Mouse (Mus musculus) heart, embryonic 14.5 days (tissue): ENCODE data around the gene Ftsj1. TPM values are rescaled to one million over a fixed set of nuclear protein-coding genes. Genes with fewer than 3 reads are reported as not detected.

ENCODE experiments used
- ATAC-seq: fragments of 200-750 bp; cut with Nextera tagmentation; 2 replicates; pipeline ENCODE4 v1.8.0; 2017; ENCODE audit warnings: low read depth, moderate TSS enrichment; ENCODE audit not compliant: insufficient number of reproducible peaks, insufficient read depth, low FRiP score
- H3K27ac ChIP-seq, 2 experiments: fragments of 200-500 bp in 1 of 2; fragments of 300-500 bp in 1 of 2; sonication (generic) in 1 of 2; replicated peaks in 1 of 2; 2 replicates each; pipeline ENCODE4 v1.5.1; 2012 to 2014; ENCODE audit warnings: low read depth in 2 of 2, low read length in 2 of 2, control low read depth in 1 of 2, mild to moderate bottlenecking in 1 of 2, mixed read lengths in 1 of 2; ENCODE audit not compliant: control insufficient read depth in 1 of 2, insufficient read depth in 1 of 2
- H3K27me3 ChIP-seq: fragments of 300-500 bp; sonication (generic); 2 replicates; pipeline ENCODE4 v1.6.1; 2014; ENCODE audit warnings: mild to moderate bottlenecking, low read length, control low read depth; ENCODE audit not compliant: control insufficient read depth, insufficient read depth
- H3K36me3 ChIP-seq: fragments of 300-500 bp; sonication (generic); 2 replicates; pipeline ENCODE4 v1.6.1; 2014; ENCODE audit warnings: mild to moderate bottlenecking, control low read depth, low read length, mixed read lengths; ENCODE audit not compliant: control insufficient read depth, insufficient read depth
- H3K4me1 ChIP-seq, 2 experiments: fragments of 200-500 bp in 1 of 2; fragments of 300-500 bp in 1 of 2; sonication (generic) in 1 of 2; 2 replicates each; pipeline ENCODE4 v1.6.1; 2012 to 2014; ENCODE audit warnings: low read length in 2 of 2, control low read depth in 1 of 2, mixed read lengths in 1 of 2; ENCODE audit not compliant: control insufficient read depth in 2 of 2, insufficient read depth in 2 of 2
- H3K4me2 ChIP-seq: fragments of 300-500 bp; sonication (generic); 2 replicates; pipeline ENCODE4 v1.6.1; 2014; ENCODE audit warnings: mild to moderate bottlenecking, low read length
- H3K4me3 ChIP-seq, 2 experiments: fragments of 200-500 bp in 1 of 2; fragments of 300-500 bp in 1 of 2; sonication (generic) in 1 of 2; 2 replicates each; pipeline ENCODE4 v1.5.1; 2012 to 2014; ENCODE audit warnings: low read length in 2 of 2, mild to moderate bottlenecking in 2 of 2, control low read depth in 1 of 2, low read depth in 1 of 2, moderate library complexity in 1 of 2; ENCODE audit not compliant: control insufficient read depth in 1 of 2, insufficient read depth in 1 of 2
- H3K9ac ChIP-seq: fragments of 300-500 bp; sonication (generic); 2 replicates; pipeline ENCODE4 v1.6.1; 2014; ENCODE audit warnings: mild to moderate bottlenecking, low read length
- H3K9me3 ChIP-seq: fragments of 300-500 bp; sonication (generic); 2 replicates; pipeline ENCODE4 v1.6.1; 2016; ENCODE audit warnings: low read length, control low read depth; ENCODE audit not compliant: control insufficient read depth
- whole genome bisulfite sequencing: fragments of 180-500 bp; shearing (Covaris S2); extraction: QIAGEN DNeasy Blood & Tissue Kit; methylation state at CpG from one replicate; pipeline ENCODE4 v1.1.7; 2014; 5-methylcytosine and 5-hydroxymethylcytosine counted together
- polyA plus RNA-seq: library from polyadenylated mRNA; unstranded; fragments of >200 nt; fragmentation: Nextera tagmentation; extraction: Ambion mirVana; gene quantifications from 2 replicates; pipeline ENCODE4 v1.2.1, GENCODE M21; 2014

Ftsj1 gene
- polyA plus RNA-seq, 1 experiment from 2014 or later: 25.4 TPM

GRCm38 (mm10) chrX:8259478-8259877 is 7.3 kb upstream of the Ftsj1 start:
- ATAC-seq: no peak
- Histone ChIP-seq H3K4me1 (no peaks in the 10 kb centered on the region), H3K36me3 (no peaks in the 10 kb centered on the region), H3K9me3 (no peaks in the 10 kb centered on the region), H3K9ac (no peak overlapping the region), H3K4me2 (no peak overlapping the region), H3K27ac (no peak overlapping the region), H3K27me3 (no peaks in the 10 kb centered on the region), H3K4me3 (no peak overlapping the region)
- 84% methylated on average over 12 of the region's 12 CpGs for WGBS

GRCm38 (mm10) chrX:8255807-8256206 is 3.6 kb upstream of the Ftsj1 start:
- no peak for ATAC-seq
- H3K9me3 ChIP-seq: no peaks in the 10 kb centered on the region
- H3K27me3 ChIP-seq: no peaks in the 10 kb centered on the region
- 54% methylated on average over 4 of the region's 6 CpGs for WGBS
- no peaks in the 10 kb centered on the region for H3K36me3 ChIP-seq
- no peak overlapping the region for H3K4me3 ChIP-seq
- H3K9ac ChIP-seq: no peak overlapping the region
- H3K4me2 ChIP-seq: no peak overlapping the region
- peaks cover 0 to 6% of the 10 kb centered on the region in 2 experiments; a peak in 1 of 4 replicates for H3K4me1 ChIP-seq
- no peak overlapping the region for H3K27ac ChIP-seq

- H3K27ac ChIP-seq: no peak overlapping the region
- 0 out of 2 replicates have a peak, but pooled peaks cover 5% of the 10 kb centered on the region for H3K36me3 ChIP-seq
- H3K9ac ChIP-seq: no peak overlapping the region
- no peaks in the 10 kb centered on the region for H3K9me3 ChIP-seq
- no peak for ATAC-seq
- no peak overlapping the region for H3K4me3 ChIP-seq
- peaks cover 0 to 6% of the 10 kb centered on the region in 2 experiments; a peak in 1 of 4 replicates for H3K4me1 ChIP-seq
- H3K27me3 ChIP-seq: no peaks in the 10 kb centered on the region
- no peak overlapping the region for H3K4me2 ChIP-seq
- WGBS: 76% methylated on average over 2 of the region's 2 CpGs
These were observed 1.5 kb upstream of the Ftsj1 start for GRCm38 (mm10) chrX:8253711-8254110.

GRCm38 (mm10) chrX:8251789-8252333 is 345 bp downstream of the Ftsj1 start:
- Histone ChIP-seq H3K27ac (peak overlapping the region in 1 of 2 experiments; percentile 50; a peak in 1 of 4 replicates), H3K4me3 (peak overlapping the region; percentile 59 to 72), H3K4me1 (peaks cover 0 to 6% of the 10 kb centered on the region in 2 experiments; a peak in 1 of 4 replicates), H3K4me2 (peak overlapping the region; percentile 70), H3K9ac (peak overlapping the region; percentile 74), H3K36me3 (0 out of 2 replicates have a peak, but pooled peaks cover 5% of the 10 kb centered on the region), H3K9me3 (no peaks in the 10 kb centered on the region), H3K27me3 (no peaks in the 10 kb centered on the region)
- no peak for ATAC-seq
- 17% methylated on average over 18 of the region's 18 CpGs for WGBS

- Histone ChIP-seq H3K4me3 (no peak overlapping the region), H3K4me1 (peaks cover 0 to 6% of the 10 kb centered on the region in 2 experiments; a peak in 1 of 4 replicates), H3K27ac (no peak overlapping the region), H3K27me3 (no peaks in the 10 kb centered on the region), H3K4me2 (no peak overlapping the region), H3K9ac (no peak overlapping the region), H3K9me3 (no peaks in the 10 kb centered on the region), H3K36me3 (peaks cover 12% of the 10 kb centered on the region; the same call in 1 of the 2 replicates)
- WGBS: 66% methylated on average over 8 of the region's 8 CpGs
- ATAC-seq: no peak
These were observed 3.6 kb downstream of the Ftsj1 start for GRCm38 (mm10) chrX:8248542-8249120.

- Histone ChIP-seq H3K9ac (no peak overlapping the region), H3K9me3 (no peaks in the 10 kb centered on the region), H3K4me1 (peaks cover 0 to 6% of the 10 kb centered on the region in 2 experiments; a peak in 1 of 4 replicates), H3K4me3 (no peak overlapping the region), H3K27ac (no peak overlapping the region), H3K36me3 (peaks cover 12% of the 10 kb centered on the region; the same call in 1 of the 2 replicates), H3K27me3 (no peaks in the 10 kb centered on the region), H3K4me2 (no peak overlapping the region)
- WGBS: 73% methylated on average over 2 of the region's 2 CpGs
- no peak for ATAC-seq
These were observed 4.5 kb downstream of the Ftsj1 start for GRCm38 (mm10) chrX:8247680-8248079.

GRCm38 (mm10) chrX:8238804-8239395 is 13.3 kb downstream of the Ftsj1 start:
- ATAC-seq: no peak
- 73% methylated on average over 13 of the region's 13 CpGs for WGBS

More at GRCm38 (mm10) chrX:8238804-8239395, 13.3 kb downstream of the Ftsj1 start:
- no peak overlapping the region for H3K27ac ChIP-seq
- no peaks in the 10 kb centered on the region for H3K36me3 ChIP-seq
- no peak overlapping the region for H3K9ac ChIP-seq
- no peak overlapping the region for H3K4me2 ChIP-seq
- no peaks in the 10 kb centered on the region for H3K9me3 ChIP-seq
- H3K27me3 ChIP-seq: no peaks in the 10 kb centered on the region
- H3K4me1 ChIP-seq: no peaks in the 10 kb centered on the region
- no peak overlapping the region for H3K4me3 ChIP-seq
